Mouse (Mus musculus) B cell, adult (primary cell): ENCODE results near the gene Prss22. TPM values are rescaled to one million over a fixed set of nuclear protein-coding genes. Genes with fewer than 3 reads are reported as not detected.

Experiments
- total RNA-seq: library from RNA; stranded (reverse); gene quantifications from 4 replicates; pipeline ENCODE4 v1.2.4, GENCODE M21; 2023; ENCODE audit not compliant: inconsistent age

Gene Prss22
- not detected in 4 replicates for total RNA-seq

DNA sequence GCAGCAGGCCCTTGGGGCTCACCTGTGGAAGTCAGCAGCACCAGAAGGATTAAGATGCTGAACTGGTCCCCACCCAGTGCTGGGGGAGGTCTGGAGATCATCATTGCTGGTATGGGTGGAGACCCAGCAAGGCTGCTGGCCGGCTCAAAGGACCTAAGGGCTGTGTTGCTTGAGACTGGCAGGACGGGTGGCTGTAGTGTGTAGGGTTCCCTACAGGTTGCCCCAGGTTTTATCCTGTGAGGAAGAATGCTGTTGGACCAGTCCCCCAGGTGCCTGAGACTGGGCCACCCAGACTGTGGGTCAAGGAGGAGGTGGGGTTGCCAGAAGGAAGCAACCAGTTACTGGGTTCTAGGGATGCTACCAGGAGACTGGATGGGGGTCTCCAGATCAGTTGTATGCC is at the start of gene Prss22:
Gene Prss22 (minus strand): TSS at position 200 of the 400 bp plus-strand sequence.

DNA sequence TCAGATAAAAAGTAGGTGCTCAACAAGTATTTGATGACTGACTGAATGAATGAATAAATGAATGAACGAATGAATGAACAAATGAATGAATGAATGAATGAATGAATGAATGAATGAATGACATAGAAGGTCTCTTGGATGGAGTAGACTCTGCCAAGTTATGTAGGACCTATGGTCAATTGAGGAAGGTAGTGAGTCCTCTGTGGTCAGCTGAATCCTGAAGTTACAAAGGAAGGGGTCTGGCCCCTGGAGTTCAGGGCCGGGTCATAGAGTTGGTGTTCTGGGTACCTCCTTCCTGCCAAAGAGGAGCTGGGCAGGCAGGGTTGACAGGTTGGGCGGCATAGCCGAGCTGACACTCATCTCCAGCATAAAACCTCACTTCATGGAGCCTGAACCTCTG is 39.9 kb upstream of the Prss22 start, which contains the start of gene Prss27:
Gene Prss27 (plus strand): TSS at position 301 of the 400 bp plus-strand sequence.

DNA sequence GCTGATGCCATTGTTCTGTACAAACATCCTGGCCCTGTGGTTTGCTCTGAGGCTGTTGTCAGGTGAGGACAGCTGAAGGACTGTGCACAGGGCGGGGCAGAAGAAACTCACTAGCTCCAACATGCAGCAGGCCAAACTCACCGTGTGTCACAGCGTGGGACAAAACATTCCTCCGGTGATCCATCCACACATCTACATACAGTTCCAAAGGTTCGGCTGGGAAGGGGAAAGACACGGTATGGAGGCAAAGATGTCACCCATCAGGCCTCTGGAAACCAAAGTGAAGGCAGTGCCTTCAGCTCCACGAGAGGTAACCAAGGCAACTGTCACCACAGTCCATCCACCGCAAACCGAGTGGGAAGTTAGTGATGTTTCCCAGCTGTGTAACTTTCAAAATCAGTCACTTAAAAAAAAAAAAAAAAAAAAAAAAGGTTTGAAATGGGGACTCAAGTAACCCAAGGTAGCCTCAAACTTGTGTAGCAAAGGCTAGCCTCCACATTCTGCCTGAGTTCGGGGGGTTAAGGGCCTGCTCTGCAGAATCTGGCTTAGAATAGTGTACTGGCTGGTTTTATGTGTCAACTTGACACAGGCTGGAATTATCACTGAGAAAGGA is 17.5 kb downstream of the Prss22 start, which contains the start of gene Prss30:
Gene Prss30 (minus strand): TSS at position 270 of the 613 bp plus-strand sequence.

DNA sequence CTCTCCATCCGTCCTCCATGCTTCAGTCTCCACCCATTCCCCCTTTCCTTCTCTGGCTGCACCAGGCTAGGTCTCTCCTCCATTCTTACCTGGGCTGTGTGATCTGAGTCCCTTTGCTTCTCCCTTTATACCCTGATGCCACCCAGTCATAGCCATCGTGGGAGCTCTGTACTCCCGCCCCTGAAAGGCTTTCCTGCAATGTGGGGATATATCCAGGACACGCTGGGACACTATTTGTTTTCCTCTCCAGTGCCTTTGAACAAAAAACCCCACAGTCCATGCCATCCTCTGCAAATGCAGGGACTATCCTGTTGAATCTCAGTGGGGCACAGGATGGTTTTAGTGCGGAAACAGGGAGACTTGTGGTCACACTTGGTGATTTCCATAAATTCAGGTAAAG is 42.7 kb downstream of the Prss22 start, which contains the start of gene Sbpl:
Gene Sbpl (minus strand): TSS at position 101 of the 400 bp plus-strand sequence.

Other genes starting within 250 kb of the Prss22 start
- 24.2 to 32.5 TPM (median 29.5 TPM) in 4 replicates for gene Flywch1, start 226.5 kb downstream of the Prss22 start, total RNA-seq
- 0.81 TPM in 1 of 4 replicates, not detected in the others for gene Flywch2, start 212.0 kb downstream of the Prss22 start, total RNA-seq
- gene Srrm2, start 207.6 kb downstream of the Prss22 start, total RNA-seq: 1,187 to 1,326 TPM (median 1,293 TPM) in 4 replicates
- gene Elob, start 169.0 kb downstream of the Prss22 start, total RNA-seq: 159 to 201 TPM (median 175 TPM) in 4 replicates
- not detected in 4 replicates for gene Prss33, start 162.0 kb downstream of the Prss22 start, total RNA-seq
- gene Prss32, start 154.2 kb downstream of the Prss22 start, total RNA-seq: not detected in 4 replicates
- gene Prss41, start 153.9 kb downstream of the Prss22 start, total RNA-seq: 0.69 TPM in 1 of 4 replicates, not detected in the others
- gene Prss21, start 130.0 kb downstream of the Prss22 start, total RNA-seq: not detected in 4 replicates
- not detected in 4 replicates for gene Dcpp1, start 117.2 kb downstream of the Prss22 start, total RNA-seq
- gene Dcpp2, start 117.2 kb downstream of the Prss22 start, total RNA-seq: not detected in 4 replicates
- not detected in 4 replicates for gene Dcpp3, start 80.6 kb downstream of the Prss22 start, total RNA-seq
- gene Sbp, start 56.4 kb downstream of the Prss22 start, total RNA-seq: not detected in 4 replicates
- gene Sbpl, start 42.8 kb downstream of the Prss22 start, total RNA-seq: not detected in 4 replicates
- not detected in 4 replicates for gene Prss30, start 17.5 kb downstream of the Prss22 start, total RNA-seq
- not detected in 4 replicates for gene Prss27, start 40.0 kb upstream of the Prss22 start, total RNA-seq
- gene Kctd5, start 75.4 kb upstream of the Prss22 start, total RNA-seq: 28.2 to 33.1 TPM (median 30.9 TPM) in 4 replicates
- gene Pdpk1, start 152.8 kb upstream of the Prss22 start, total RNA-seq: 64.1 to 73.9 TPM (median 67.7 TPM) in 4 replicates
- gene Amdhd2, start 165.7 kb upstream of the Prss22 start, total RNA-seq: 35.6 to 45.5 TPM (median 38.6 TPM) in 4 replicates
- gene Atp6v0c, start 171.6 kb upstream of the Prss22 start, total RNA-seq: 233 to 260 TPM (median 250 TPM) in 4 replicates
- 0.61 to 1.9 TPM (median 0.68 TPM) in 4 replicates for gene Tbc1d24, start 207.5 kb upstream of the Prss22 start, total RNA-seq
- gene Ntn3, start 211.4 kb upstream of the Prss22 start, total RNA-seq: 0.19 to 0.48 TPM (median 0.32 TPM) in 4 replicates
- gene Tedc2, start 222.8 kb upstream of the Prss22 start, total RNA-seq: 7.8 to 10.4 TPM (median 9.1 TPM) in 4 replicates